Mouse (Mus musculus): ENCODE data around the gene Vopp1.

DNA sequence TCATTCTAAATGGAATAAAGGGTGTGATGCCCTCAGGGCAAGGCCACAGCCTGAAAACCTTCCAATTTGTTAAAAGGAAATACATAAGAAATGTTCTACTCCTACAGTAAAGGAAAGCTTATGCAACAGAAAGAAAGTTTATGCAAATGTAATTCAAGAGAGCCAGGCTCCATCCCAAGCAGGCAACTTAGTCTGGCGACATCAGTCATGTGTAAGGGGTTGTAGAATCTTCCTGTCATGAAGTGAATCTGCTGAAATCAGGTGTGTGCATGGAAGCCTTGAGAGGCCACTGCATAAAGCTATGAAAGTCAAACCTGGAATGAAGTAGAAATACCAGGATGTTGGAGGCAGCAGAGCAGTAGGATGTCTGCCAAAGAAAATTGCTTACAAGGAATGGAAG, 26.0 kb downstream of the Vopp1 start:
- TF ChIP-seq EP300 (IDR thresholded peaks at IDR 0.05): no peak
- no peak for TF ChIP-seq CTCF (IDR thresholded peaks at IDR 0.05)
